Mouse (Mus musculus): ENCODE results near the gene Ntm.

GRCm38 (mm10) chr9:28999951-29000351 is 963.0 kb downstream of the Ntm start:
- TF ChIP-seq EP300 (IDR thresholded peaks at IDR 0.05) (no peak), CTCF (IDR thresholded peaks at IDR 0.05) (no peak)
